Mouse (Mus musculus) intestine, embryonic 14.5 days (tissue): Measurements from ENCODE around the gene Tbp. TPM values are rescaled to one million over a fixed set of nuclear protein-coding genes. Genes with fewer than 3 reads are reported as not detected.

Experiments used
- ATAC-seq: fragments of 200-750 bp; cut with Nextera tagmentation; replicated peaks from 2 replicates; pipeline ENCODE4 v1.8.0; 2017; ENCODE audit warnings: low read depth, moderate number of reproducible peaks, moderate TSS enrichment, moderate library complexity; ENCODE audit not compliant: low FRiP score, low TSS enrichment
- DNase-seq: peaks from one replicate; pipeline ENCODE4 v3.0.0-alpha.2; 2018; ENCODE audit warnings: low spot score
- H3K27ac ChIP-seq: fragments of 300-500 bp; sonication (generic); 2 replicates; pipeline ENCODE4 v1.5.1; 2014; ENCODE audit warnings: low read depth, mild to moderate bottlenecking, control low read depth
- H3K27me3 ChIP-seq: fragments of 300-500 bp; sonication (generic); replicated peaks from 2 replicates; pipeline ENCODE4 v1.6.1; 2014; ENCODE audit warnings: low read length, control low read depth; ENCODE audit not compliant: control insufficient read depth, insufficient read depth
- H3K36me3 ChIP-seq: fragments of 300-500 bp; sonication (generic); 2 replicates; pipeline ENCODE4 v1.6.1; 2014; ENCODE audit warnings: low read length, control low read depth; ENCODE audit not compliant: control insufficient read depth, insufficient read depth
- H3K4me1 ChIP-seq: fragments of 300-500 bp; sonication (generic); replicated peaks from 2 replicates; pipeline ENCODE4 v1.6.1; 2014; ENCODE audit warnings: low read length, control low read depth, mixed read lengths; ENCODE audit not compliant: control insufficient read depth, insufficient read depth
- H3K4me2 ChIP-seq: fragments of 300-500 bp; sonication (generic); 2 replicates; pipeline ENCODE4 v1.6.1; 2014; ENCODE audit warnings: low read length
- H3K4me3 ChIP-seq: fragments of 300-500 bp; sonication (generic); 2 replicates; pipeline ENCODE4 v1.5.1; 2014; ENCODE audit warnings: low read depth, low read length, control low read depth, mixed read lengths
- H3K9ac ChIP-seq: fragments of 300-500 bp; sonication (generic); 2 replicates; pipeline ENCODE4 v1.6.1; 2014; ENCODE audit warnings: mild to moderate bottlenecking, low read length
- H3K9me3 ChIP-seq: fragments of 300-500 bp; sonication (generic); 2 replicates; pipeline ENCODE4 v1.6.1; 2016; ENCODE audit warnings: low read length, control low read depth; ENCODE audit not compliant: control insufficient read depth
- WGBS: fragments of 180-500 bp; shearing (Covaris S2); extraction: QIAGEN DNeasy Blood & Tissue Kit; methylation state at CpG from one replicate; pipeline ENCODE4 v1.1.7; 2014; 5-methylcytosine and 5-hydroxymethylcytosine counted together
- polyA plus RNA-seq: library from polyadenylated mRNA; unstranded; fragments of >200 nt; fragmentation: Nextera tagmentation; extraction: Ambion mirVana; gene quantifications from 2 replicates; pipeline ENCODE4 v1.2.1, GENCODE M21; 2014

The Tbp gene
- polyA plus RNA-seq = 52.4 and 56.8 TPM in 2 replicates

DNA sequence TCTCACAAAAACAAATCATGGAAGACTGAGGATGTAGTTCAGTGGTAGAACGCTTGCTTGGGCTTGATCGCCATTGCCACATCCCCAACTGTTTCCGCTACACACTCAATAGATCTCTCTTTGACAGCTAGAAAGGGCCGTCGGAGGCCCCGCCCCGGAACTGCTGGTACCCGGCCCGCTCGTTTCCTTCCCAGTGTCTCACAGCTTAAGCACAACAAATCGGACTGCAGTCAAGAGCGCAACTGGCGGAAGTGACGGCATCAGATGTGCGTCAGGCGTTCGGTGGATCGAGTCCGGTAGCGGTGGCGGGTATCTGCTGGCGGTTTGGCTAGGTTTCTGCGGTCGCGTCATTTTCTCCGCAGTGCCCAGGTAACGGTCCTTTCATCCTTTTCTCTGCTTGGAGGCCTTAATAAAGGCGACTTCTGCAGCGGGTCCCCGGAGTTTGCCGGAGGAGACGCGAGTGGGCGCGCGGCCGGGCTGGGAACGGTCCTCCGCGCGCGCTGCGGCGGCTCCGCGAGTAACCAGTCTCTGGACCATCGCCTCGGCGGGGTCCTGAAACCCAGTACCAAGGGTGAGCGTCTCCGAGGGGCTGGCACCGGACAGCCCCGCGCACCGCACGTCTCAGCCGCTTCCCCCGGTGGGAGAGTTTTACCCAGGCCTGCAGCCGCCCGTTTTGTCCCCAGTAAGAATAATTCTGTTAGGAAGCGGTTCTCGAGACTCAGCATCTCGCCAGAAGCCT, at the start of gene Tbp, which contains the start of gene Psmb1:
TSS of gene Tbp (plus strand) at position 233 of the 739 bp plus-strand sequence.
TSS of gene Psmb1 (minus strand) at position 96 of the 739 bp plus-strand sequence.
- no peaks in the 10 kb centered on the region for H3K27me3 ChIP-seq
- H3K4me1 ChIP-seq = peaks cover 30% of the 10 kb centered on the region
- peak; percentile 98 for DNase-seq
- peak within 1 kb of the TSS; percentile 90 for H3K27ac ChIP-seq
- WGBS = under 1% methylated on average over 63 of the region's 63 CpGs
- peak within 1 kb of the TSS; percentile 70 for H3K4me2 ChIP-seq
- H3K36me3 ChIP-seq = peaks cover 26% of the 10 kb centered on the region
- H3K9ac ChIP-seq = peak within 1 kb of the TSS; percentile 88
- H3K9me3 ChIP-seq = no peaks in the 10 kb centered on the region
- peak; percentile 93 for ATAC-seq
- H3K4me3 ChIP-seq = peak within 1 kb of the TSS; percentile 91

DNA sequence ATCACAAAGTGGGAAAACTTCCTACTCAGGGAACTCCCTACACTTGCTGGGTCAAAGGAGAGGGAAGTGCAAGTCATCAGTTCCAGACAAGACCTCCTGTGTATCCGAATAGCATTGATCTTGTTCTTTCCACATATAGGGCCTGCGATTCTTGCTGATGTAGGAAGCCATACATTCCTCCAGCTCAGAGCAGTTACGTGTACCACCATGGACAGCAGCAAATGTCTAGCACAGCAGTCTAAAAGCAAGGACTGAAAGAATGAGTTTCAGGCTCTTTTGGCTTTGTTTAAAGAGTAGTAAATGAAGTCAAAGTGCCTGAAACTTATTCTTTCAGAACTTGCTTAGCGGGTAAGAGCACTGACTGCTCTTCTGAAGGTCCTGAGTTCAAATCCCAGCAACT, 44.5 kb upstream of the Tbp start:
- H3K9ac ChIP-seq = no peak overlapping the region
- H3K4me3 ChIP-seq = no peak overlapping the region
- DNase-seq = no peak
- no peaks in the 10 kb centered on the region for H3K36me3 ChIP-seq
- H3K4me1 ChIP-seq = no peaks in the 10 kb centered on the region
- 71% methylated on average over 4 of the region's 4 CpGs for WGBS
- no peaks in the 10 kb centered on the region for H3K9me3 ChIP-seq
- no peak overlapping the region for H3K4me2 ChIP-seq
- no peak overlapping the region for H3K27ac ChIP-seq
- H3K27me3 ChIP-seq = no peaks in the 10 kb centered on the region
- ATAC-seq = no peak

DNA sequence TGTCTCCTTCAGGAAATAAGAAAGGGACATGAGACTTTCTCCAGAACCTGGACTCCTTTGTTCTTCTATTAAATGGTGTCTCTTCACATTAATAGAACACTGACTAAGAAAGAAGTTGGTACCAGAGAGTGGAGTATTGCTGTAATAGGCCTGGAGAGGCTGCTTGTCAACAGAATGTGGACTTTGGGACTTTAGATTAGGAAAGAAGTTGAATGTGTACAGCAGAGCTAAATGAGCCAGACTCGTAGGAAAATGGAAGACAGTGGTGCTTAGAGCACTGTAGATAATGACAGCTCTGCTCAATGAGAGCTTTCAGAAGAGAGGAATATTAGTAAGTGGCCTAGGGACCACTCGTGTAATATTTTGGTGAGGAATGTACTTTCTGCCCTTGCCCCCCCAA, 43.1 kb upstream of the Tbp start:
- ATAC-seq = no peak
- no peak overlapping the region for H3K9ac ChIP-seq
- no peak overlapping the region for H3K4me2 ChIP-seq

DNA sequence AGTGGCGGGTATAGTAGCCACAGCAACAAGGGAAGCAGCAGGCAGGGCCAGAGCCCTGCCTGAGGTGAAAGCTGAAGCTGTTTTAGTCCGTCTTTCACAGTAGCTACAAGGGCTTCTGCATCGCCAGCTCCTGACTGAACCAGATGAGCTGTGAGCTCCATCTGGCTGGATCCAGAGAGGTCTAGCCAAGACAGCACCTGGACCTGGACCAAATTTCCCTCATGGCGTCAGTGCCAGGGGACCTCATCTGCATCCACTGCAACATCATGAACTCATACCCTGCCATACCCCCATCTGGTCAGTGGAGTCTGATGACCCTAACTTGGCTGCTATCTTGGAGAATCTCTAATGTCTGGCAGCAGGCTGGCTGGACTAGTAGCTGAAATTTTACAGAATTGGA, 39.9 kb upstream of the Tbp start:
- DNase-seq (no peak), ATAC-seq (no peak)
- 83% methylated on average over 4 of the region's 4 CpGs for WGBS
- H3K9me3 ChIP-seq = no peaks in the 10 kb centered on the region
- H3K4me1 ChIP-seq = no peaks in the 10 kb centered on the region
- no peak overlapping the region for H3K4me3 ChIP-seq
- H3K27me3 ChIP-seq = no peaks in the 10 kb centered on the region
- no peaks in the 10 kb centered on the region for H3K36me3 ChIP-seq
- no peak overlapping the region for H3K4me2 ChIP-seq
- no peak overlapping the region for H3K9ac ChIP-seq
- no peak overlapping the region for H3K27ac ChIP-seq

More for the DNA sequence above, 43.1 kb upstream of the Tbp start:
- Histone ChIP-seq H3K9me3 (no peaks in the 10 kb centered on the region), H3K27me3 (no peaks in the 10 kb centered on the region), H3K36me3 (no peaks in the 10 kb centered on the region), H3K27ac (no peak overlapping the region), H3K4me1 (no peaks in the 10 kb centered on the region), H3K4me3 (no peak overlapping the region)
- WGBS = 88% methylated on average over 2 of the region's 2 CpGs
- DNase-seq = no peak

GRCm38 (mm10) chr17:15461921-15462495, 37.7 kb upstream of the Tbp start:
- Histone ChIP-seq H3K27ac (no peak overlapping the region), H3K27me3 (no peaks in the 10 kb centered on the region), H3K9me3 (no peaks in the 10 kb centered on the region), H3K36me3 (peaks cover 4% of the 10 kb centered on the region; the same call in 1 of the 2 replicates), H3K4me3 (no peak overlapping the region), H3K9ac (no peak overlapping the region), H3K4me2 (no peak overlapping the region), H3K4me1 (no peaks in the 10 kb centered on the region)
- DNase-seq (no peak), ATAC-seq (no peak)
- WGBS = 92% methylated on average over 6 of the region's 6 CpGs

DNA sequence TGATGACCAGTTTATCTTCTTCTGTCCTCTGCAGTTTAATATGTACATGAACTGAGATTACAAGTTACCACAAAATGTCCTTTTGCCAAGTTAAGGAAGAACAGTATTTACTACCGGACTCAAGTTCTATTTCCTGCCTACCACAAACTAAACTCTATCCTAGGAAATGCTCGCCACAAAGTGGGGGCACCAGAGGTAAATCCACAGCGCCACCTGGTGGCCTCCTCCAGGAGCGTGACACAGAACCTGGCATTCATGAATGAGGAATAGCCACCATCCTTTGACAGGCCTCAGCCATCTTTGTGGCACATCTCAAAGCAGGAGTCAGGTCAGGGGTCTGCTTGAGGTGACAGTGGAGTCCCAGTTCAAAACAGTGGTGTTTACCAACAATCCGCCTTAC, 32.0 kb upstream of the Tbp start:
- no peak overlapping the region for H3K27ac ChIP-seq
- H3K4me1 ChIP-seq = no peaks in the 10 kb centered on the region
- H3K4me3 ChIP-seq = no peak overlapping the region
- no peaks in the 10 kb centered on the region for H3K27me3 ChIP-seq
- no peak overlapping the region for H3K4me2 ChIP-seq
- peaks cover 44% of the 10 kb centered on the region for H3K36me3 ChIP-seq
- H3K9ac ChIP-seq = no peak overlapping the region
- no peaks in the 10 kb centered on the region for H3K9me3 ChIP-seq
- ATAC-seq (no peak), DNase-seq (peak; percentile 86)
- 23% methylated on average over 5 of the region's 5 CpGs for WGBS

DNA sequence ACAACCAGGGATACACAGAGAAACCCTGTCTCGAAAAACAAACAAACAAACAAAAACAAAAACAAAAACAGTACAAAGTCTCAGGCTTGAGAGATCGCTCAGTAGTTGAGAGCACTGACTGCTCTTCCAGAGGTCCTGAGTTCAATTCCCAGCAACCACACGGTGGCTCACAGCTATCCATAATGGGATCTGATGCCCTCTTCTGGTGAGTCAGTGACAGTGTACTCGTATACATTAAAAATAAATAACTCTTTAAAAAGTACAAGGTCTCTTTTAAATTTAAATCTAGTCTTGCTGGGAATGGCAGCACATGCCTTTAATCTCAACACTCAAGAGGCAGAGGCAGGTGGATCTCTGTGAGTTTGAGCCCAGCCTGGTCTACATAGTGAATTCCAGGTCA, 27.0 kb upstream of the Tbp start:
- Histone ChIP-seq H3K9me3 (no peaks in the 10 kb centered on the region), H3K4me3 (no peak overlapping the region), H3K4me2 (no peak overlapping the region), H3K36me3 (peaks cover 83% of the 10 kb centered on the region), H3K4me1 (no peaks in the 10 kb centered on the region), H3K27me3 (no peaks in the 10 kb centered on the region), H3K9ac (no peak overlapping the region), H3K27ac (no peak overlapping the region)
- WGBS = 93% methylated on average over 4 of the region's 4 CpGs
- ATAC-seq (no peak), DNase-seq (no peak)

GRCm38 (mm10) chr17:15490542-15490941, 9.1 kb upstream of the Tbp start:
- H3K9me3 ChIP-seq = no peaks in the 10 kb centered on the region
- no peak overlapping the region for H3K4me3 ChIP-seq
- no peak overlapping the region for H3K4me2 ChIP-seq
- 94% methylated on average over 7 of the region's 7 CpGs for WGBS
- H3K36me3 ChIP-seq = peaks cover 58% of the 10 kb centered on the region
- no peak overlapping the region for H3K27ac ChIP-seq
- no peaks in the 10 kb centered on the region for H3K27me3 ChIP-seq
- no peaks in the 10 kb centered on the region for H3K4me1 ChIP-seq
- DNase-seq (no peak), ATAC-seq (no peak)
- H3K9ac ChIP-seq = no peak overlapping the region
